Mouse (Mus musculus): ENCODE data around the gene Dnajc4. TPM values are rescaled to one million over a fixed set of nuclear protein-coding genes. Genes with fewer than 3 reads are reported as not detected.
A peak's percentile ranks its signal among the peaks of the same experiment; 100 is the strongest.

Dnajc4 gene
- polyA plus RNA-seq, 2 experiments = 24.4 to 32.4 TPM

DNA sequence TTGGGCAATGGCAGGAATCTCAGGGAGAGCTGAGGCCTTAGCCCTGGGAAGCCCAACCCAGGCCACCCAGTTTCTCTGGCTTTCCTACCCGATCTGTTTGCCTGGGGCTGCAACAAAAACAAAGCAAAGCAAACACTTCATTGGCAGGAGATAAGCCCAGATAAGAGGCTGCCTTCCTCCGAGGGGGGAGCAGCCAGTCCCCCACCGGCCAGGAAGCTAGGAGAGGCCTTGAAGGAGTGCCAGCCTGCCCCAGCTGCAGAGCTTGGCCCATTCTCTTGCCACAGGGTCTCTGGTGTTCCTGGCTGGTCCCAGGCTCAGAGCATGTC is 39.7 kb downstream of the Dnajc4 start:
- peak overlapping the region; percentile 62 for H3K4me3 ChIP-seq (replicated peaks; ENCODE audit: low read length)
- H3K27ac ChIP-seq (replicated peaks; ENCODE audit: low read depth, low read length) = no peak overlapping the region
- no peaks in the 10 kb centered on the region for H3K9me3 ChIP-seq (ENCODE audit: control insufficient read depth, low read length)
- no peak for ATAC-seq (ENCODE audit: low FRiP score, low read depth)
- TF ChIP-seq POLR2A (IDR thresholded peaks at IDR 0.05; ENCODE audit: borderline replicate concordance, extremely low read depth, insufficient read depth, insufficient read length) = no peak
- peaks cover 43% of the 10 kb centered on the region for H3K36me3 ChIP-seq (ENCODE audit: control insufficient read depth, insufficient read depth, low read length)
- WGBS = 9% methylated on average over 3 of the region's 3 CpGs
- DNase-seq (ENCODE audit: low spot score) = no peak
- H3K4me2 ChIP-seq (replicated peaks; ENCODE audit: low read depth, low read length, severe bottlenecking) = peak overlapping the region; percentile 98
- peaks cover 18% of the 10 kb centered on the region for H3K4me1 ChIP-seq (ENCODE audit: control insufficient read depth, insufficient read depth, low read length)
- H3K27me3 ChIP-seq (ENCODE audit: control insufficient read depth, insufficient read depth, low read length) = no peaks in the 10 kb centered on the region
- H3K9ac ChIP-seq (ENCODE audit: low read depth, low read length, severe bottlenecking) = peak overlapping the region; percentile 70

DNA sequence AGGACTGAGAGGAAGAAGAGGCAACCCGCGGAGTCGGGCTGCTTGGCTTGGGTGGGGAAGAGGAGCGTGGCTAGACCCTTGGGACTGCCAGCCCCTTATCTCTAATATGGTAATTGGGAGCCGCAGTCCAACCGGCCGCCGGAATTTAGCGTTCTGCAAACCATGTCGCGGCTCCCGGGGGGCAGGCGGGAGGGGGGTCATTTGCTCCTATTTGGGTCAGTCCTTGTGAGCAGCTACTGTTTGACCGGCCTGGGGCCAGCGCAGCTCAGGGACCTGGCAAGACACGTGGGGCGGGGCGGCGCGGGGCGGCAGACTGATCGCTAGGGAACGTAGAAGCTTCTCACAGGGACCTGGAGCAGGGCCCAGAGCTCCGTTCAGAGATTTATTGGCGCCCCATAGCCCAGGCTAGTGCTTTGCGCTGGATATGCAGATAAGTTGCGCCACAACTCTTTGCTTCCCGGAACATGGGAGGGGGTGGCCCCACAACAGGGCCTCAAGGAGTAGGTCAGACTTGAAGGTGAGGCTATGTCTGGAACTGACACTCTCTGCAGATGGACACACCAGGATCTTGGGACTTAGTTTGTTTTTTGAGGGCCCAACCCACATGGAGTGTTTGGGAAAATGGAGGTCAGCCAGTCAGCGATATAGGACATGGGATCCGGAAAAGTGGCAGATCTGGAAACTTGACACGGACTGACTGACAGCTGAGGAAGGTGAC is 40.2 kb downstream of the Dnajc4 start:
- Histone ChIP-seq H3K4me3 (replicated peaks; ENCODE audit: low read length) (peak overlapping the region; percentile 62), H3K9ac (ENCODE audit: low read depth, low read length, severe bottlenecking) (peak overlapping the region; percentile 70), H3K36me3 (ENCODE audit: control insufficient read depth, insufficient read depth, low read length) (peaks cover 38% of the 10 kb centered on the region), H3K4me2 (replicated peaks; ENCODE audit: low read depth, low read length, severe bottlenecking) (peak overlapping the region; percentile 98), H3K27ac (replicated peaks; ENCODE audit: low read depth, low read length) (peak overlapping the region; percentile 92), H3K27me3 (ENCODE audit: control insufficient read depth, insufficient read depth, low read length) (no peaks in the 10 kb centered on the region), H3K9me3 (ENCODE audit: control insufficient read depth, low read length) (no peaks in the 10 kb centered on the region), H3K4me1 (ENCODE audit: control insufficient read depth, insufficient read depth, low read length) (peaks cover 18% of the 10 kb centered on the region)
- 2% methylated on average over 31 of the region's 31 CpGs for WGBS
- 0 out of 2 replicates have a peak, but pooled peaks have one; percentile 4 for ATAC-seq (ENCODE audit: low FRiP score, low read depth)
- peak; percentile 30 for DNase-seq (ENCODE audit: low spot score)
- TF ChIP-seq POLR2A (IDR thresholded peaks at IDR 0.05; ENCODE audit: borderline replicate concordance, extremely low read depth, insufficient read depth, insufficient read length) = no peak

GRCm38 (mm10) chr19:6951381-6951968 is 40.9 kb downstream of the Dnajc4 start:
- peak; percentile 86 for ATAC-seq (ENCODE audit: low FRiP score, low read depth)
- peak overlapping the region; percentile 98 for H3K4me2 ChIP-seq (replicated peaks; ENCODE audit: low read depth, low read length, severe bottlenecking)
- peak; percentile 92 for DNase-seq (ENCODE audit: low spot score)
- no peaks in the 10 kb centered on the region for H3K27me3 ChIP-seq (ENCODE audit: control insufficient read depth, insufficient read depth, low read length)
- H3K9ac ChIP-seq (ENCODE audit: low read depth, low read length, severe bottlenecking) = peak overlapping the region; percentile 70
- under 1% methylated on average over 35 of the region's 35 CpGs for WGBS
- peak overlapping the region; percentile 62 for H3K4me3 ChIP-seq (replicated peaks; ENCODE audit: low read length)
- peaks cover 18% of the 10 kb centered on the region for H3K4me1 ChIP-seq (ENCODE audit: control insufficient read depth, insufficient read depth, low read length)
- H3K36me3 ChIP-seq (ENCODE audit: control insufficient read depth, insufficient read depth, low read length) = peaks cover 32% of the 10 kb centered on the region
- peak overlapping the region; percentile 92 for H3K27ac ChIP-seq (replicated peaks; ENCODE audit: low read depth, low read length)
- no peaks in the 10 kb centered on the region for H3K9me3 ChIP-seq (ENCODE audit: control insufficient read depth, low read length)
- TF ChIP-seq POLR2A (IDR thresholded peaks at IDR 0.05; ENCODE audit: borderline replicate concordance, extremely low read depth, insufficient read depth, insufficient read length) = 0 out of 2 replicates have a peak, but pooled peaks have one; percentile 9

DNA sequence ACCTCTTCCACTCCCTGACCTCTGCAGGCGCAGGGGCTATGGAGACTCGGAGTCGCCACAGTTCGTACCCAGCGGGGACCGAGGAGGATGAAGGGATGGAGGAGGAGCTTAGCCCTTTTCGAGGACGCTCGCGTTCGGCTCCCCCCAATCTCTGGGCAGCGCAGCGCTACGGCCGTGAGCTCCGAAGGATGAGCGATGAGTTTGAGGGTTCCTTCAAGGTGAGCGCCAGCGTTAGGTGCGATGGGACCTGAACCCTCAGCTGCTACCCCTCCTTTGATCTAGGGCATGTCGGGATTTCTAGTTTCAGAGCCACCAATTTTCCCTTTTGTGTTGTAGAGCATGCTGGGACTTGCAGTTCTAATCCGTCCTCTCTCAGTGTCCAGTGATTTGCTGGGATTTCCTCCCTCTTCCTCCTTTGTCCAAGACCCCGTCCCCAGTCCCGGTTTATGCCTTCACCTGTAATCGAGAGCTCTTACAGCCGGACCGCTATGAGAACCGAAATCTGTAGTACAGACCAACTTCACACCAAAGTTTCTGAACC is 41.7 kb downstream of the Dnajc4 start:
- peak; percentile 67; the same call in 1 of the 2 replicates for TF ChIP-seq POLR2A (IDR thresholded peaks at IDR 0.05; ENCODE audit: borderline replicate concordance, extremely low read depth, insufficient read depth, insufficient read length)
- H3K27me3 ChIP-seq (ENCODE audit: control insufficient read depth, insufficient read depth, low read length) = no peaks in the 10 kb centered on the region
- no peaks in the 10 kb centered on the region for H3K9me3 ChIP-seq (ENCODE audit: control insufficient read depth, low read length)
- under 1% methylated on average over 28 of the region's 28 CpGs for WGBS
- H3K27ac ChIP-seq (replicated peaks; ENCODE audit: low read depth, low read length) = peak overlapping the region; percentile 92
- peak overlapping the region; percentile 70 for H3K9ac ChIP-seq (ENCODE audit: low read depth, low read length, severe bottlenecking)
- peak; percentile 48 for ATAC-seq (ENCODE audit: low FRiP score, low read depth)
- H3K4me2 ChIP-seq (replicated peaks; ENCODE audit: low read depth, low read length, severe bottlenecking) = peak overlapping the region; percentile 98
- H3K4me3 ChIP-seq (replicated peaks; ENCODE audit: low read length) = peak overlapping the region; percentile 62
- peak; percentile 72 for DNase-seq (ENCODE audit: low spot score)
- H3K36me3 ChIP-seq (ENCODE audit: control insufficient read depth, insufficient read depth, low read length) = peaks cover 28% of the 10 kb centered on the region
- peaks cover 18% of the 10 kb centered on the region for H3K4me1 ChIP-seq (ENCODE audit: control insufficient read depth, insufficient read depth, low read length)

DNA sequence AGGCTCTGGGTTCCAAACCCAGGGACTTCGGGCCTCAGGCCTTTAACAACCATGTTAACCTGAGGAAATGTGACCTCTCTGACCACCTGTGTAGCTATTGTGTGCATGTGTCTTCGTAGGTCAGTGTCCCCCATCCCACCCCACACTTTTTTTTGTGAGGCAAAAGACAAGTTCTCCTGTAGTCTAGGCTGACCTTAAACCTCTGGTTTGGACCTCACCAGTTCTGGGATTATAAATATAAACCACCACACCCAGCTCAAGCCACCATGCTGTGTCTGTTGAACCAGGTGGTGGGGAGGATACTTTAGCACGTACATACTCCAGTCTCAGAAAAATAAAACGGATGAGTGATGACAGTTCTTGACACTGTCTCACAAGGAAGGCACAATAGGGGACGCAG is 42.4 kb downstream of the Dnajc4 start:
- Histone ChIP-seq H3K4me3 (replicated peaks; ENCODE audit: low read length) (peak overlapping the region; percentile 62), H3K4me2 (replicated peaks; ENCODE audit: low read depth, low read length, severe bottlenecking) (peak overlapping the region; percentile 98), H3K27ac (replicated peaks; ENCODE audit: low read depth, low read length) (peak overlapping the region; percentile 92; the same call in 1 of the 2 replicates), H3K27me3 (ENCODE audit: control insufficient read depth, insufficient read depth, low read length) (no peaks in the 10 kb centered on the region), H3K9ac (ENCODE audit: low read depth, low read length, severe bottlenecking) (peak overlapping the region; percentile 70; the same call in 1 of the 2 replicates), H3K36me3 (ENCODE audit: control insufficient read depth, insufficient read depth, low read length) (peaks cover 26% of the 10 kb centered on the region), H3K4me1 (ENCODE audit: control insufficient read depth, insufficient read depth, low read length) (peaks cover 18% of the 10 kb centered on the region), H3K9me3 (ENCODE audit: control insufficient read depth, low read length) (no peaks in the 10 kb centered on the region)
- 67% methylated on average over 5 of the region's 5 CpGs for WGBS
- TF ChIP-seq POLR2A (IDR thresholded peaks at IDR 0.05; ENCODE audit: borderline replicate concordance, extremely low read depth, insufficient read depth, insufficient read length) = no peak
- DNase-seq (ENCODE audit: low spot score) (no peak), ATAC-seq (ENCODE audit: low FRiP score, low read depth) (no peak)
